Mouse (Mus musculus) left cerebral cortex, postnatal 4 days (tissue): Measurements from ENCODE around the gene Hist1h2bf. TPM values are rescaled to one million over a fixed set of nuclear protein-coding genes. Genes with fewer than 3 reads are reported as not detected.
"Not testable (repeated sequence)": the region's sequence is repeated elsewhere in the genome, so short reads cannot be mapped to it uniquely, and the experiment has no call there.

Experiments used
- DNase-seq: peaks from one replicate; pipeline ENCODE4 v3.0.0-alpha.2; 2022
- intact Hi-C: fragments of 180-260 bp; cut with DNase I; formaldehyde crosslinking; loops from one replicate; pipeline ENCODE4 v1.15.1; 2025
- total RNA-seq, 2 experiments: library from RNA; stranded (reverse); gene quantifications; 2 replicates each; pipeline ENCODE4 v1.2.3; 2021

Gene Hist1h2bf
- total RNA-seq, 2 experiments from 2014 or later, result 87.5 to 105 TPM

- intact Hi-C loops, DNase-seq: not testable (repeated sequence)
These were observed 17.9 kb upstream of the Hist1h2bf start for GRCm38 (mm10) chr13:23591886-23592285.

- intact Hi-C loops, result no loop called here
- DNase-seq, result no peak
These were observed 17.2 kb upstream of the Hist1h2bf start for GRCm38 (mm10) chr13:23591206-23591605.

- intact Hi-C loops, result no loop called here
- no peak for DNase-seq
These were observed 12.9 kb upstream of the Hist1h2bf start for GRCm38 (mm10) chr13:23586940-23587225.

- intact Hi-C loops, result no loop called here
- no peak for DNase-seq
These were observed 12.3 kb upstream of the Hist1h2bf start for GRCm38 (mm10) chr13:23586099-23586939.

- DNase-seq, result peak; percentile 62
- intact Hi-C loops, result not testable (repeated sequence)
These were observed 11.6 kb upstream of the Hist1h2bf start for GRCm38 (mm10) chr13:23585442-23586098.

DNA sequence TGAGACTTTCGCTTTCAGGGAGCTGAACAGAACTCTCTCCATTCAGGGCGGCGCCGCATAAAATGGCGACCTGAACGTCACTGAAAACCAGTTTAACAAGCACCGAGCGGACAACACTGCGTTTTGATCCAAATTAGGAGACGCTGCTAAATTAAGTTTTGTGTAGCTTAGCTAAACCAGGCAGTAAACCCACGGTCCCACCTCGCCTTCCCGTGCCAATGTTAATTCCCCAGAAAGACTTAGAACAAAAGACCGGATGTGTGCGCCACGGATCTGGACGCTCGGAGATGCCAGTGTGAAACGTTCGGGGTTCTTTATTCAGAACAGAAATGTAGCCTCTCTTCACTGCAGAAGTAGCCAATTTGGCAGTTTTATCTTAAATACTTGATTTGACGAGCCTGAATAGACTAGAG, 11.0 kb upstream of the Hist1h2bf start:
- intact Hi-C loops, result no loop called here
- DNase-seq, result peak; percentile 64

DNA sequence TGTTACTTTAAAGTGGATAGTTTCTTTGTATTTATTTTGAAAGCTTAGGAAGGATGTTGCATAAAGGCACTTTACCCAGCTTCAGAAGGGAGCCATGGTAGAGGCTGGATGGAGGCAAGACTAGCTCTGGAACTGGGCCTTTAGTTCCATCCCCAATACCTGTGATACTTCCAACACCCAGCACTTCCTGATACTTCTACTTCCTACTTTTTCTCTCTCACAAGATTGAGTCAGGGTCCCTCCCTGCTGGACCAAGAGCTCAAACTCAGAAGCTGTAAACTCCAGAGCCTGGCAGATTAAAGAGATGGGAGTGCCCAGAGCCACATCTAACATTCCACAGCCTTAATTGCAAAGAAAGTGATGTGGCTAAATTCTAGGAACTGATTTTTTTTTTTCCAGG, 10.3 kb upstream of the Hist1h2bf start:
- no peak for DNase-seq
- intact Hi-C loops, result loop anchor here (5.0 kb wide), 1 partner anchor 103 kb away; no protein-coding TSS in a partner anchor

DNA sequence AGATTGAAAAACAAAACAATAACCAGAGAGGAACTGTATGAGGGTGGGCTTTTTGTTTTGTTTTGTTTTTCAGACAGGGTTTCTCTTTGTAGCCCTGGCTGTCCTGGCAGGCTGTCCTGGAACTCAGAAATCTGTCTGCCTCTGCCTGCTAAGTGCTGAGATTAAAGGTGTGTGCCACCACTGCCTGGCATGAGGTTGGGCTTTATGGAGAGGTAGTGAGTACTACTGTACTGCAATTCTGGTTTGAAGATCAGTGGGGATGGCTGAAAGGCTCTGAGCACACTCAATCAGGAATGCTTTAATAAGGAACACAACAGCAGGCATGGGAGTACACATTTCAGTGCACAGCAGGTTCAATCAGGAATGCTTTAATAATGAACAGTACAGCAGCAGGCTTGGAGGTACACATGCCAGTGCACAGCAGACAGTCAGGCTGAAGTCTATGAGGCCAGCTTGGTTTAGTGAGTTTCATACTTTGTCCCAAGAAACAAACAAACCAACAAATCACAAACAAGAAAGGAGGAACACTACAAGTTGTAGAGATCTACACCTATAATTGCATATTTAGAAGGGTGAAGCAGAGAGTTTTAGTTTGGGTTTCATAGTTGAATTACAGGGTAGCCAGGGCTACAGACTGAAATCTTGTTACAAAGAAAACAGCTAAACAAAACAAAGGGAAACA, 9.5 kb upstream of the Hist1h2bf start:
- DNase-seq, result no peak
- intact Hi-C loops, result loop anchor here (5.0 kb wide), 1 partner anchor 104 kb away; no protein-coding TSS in a partner anchor

DNA sequence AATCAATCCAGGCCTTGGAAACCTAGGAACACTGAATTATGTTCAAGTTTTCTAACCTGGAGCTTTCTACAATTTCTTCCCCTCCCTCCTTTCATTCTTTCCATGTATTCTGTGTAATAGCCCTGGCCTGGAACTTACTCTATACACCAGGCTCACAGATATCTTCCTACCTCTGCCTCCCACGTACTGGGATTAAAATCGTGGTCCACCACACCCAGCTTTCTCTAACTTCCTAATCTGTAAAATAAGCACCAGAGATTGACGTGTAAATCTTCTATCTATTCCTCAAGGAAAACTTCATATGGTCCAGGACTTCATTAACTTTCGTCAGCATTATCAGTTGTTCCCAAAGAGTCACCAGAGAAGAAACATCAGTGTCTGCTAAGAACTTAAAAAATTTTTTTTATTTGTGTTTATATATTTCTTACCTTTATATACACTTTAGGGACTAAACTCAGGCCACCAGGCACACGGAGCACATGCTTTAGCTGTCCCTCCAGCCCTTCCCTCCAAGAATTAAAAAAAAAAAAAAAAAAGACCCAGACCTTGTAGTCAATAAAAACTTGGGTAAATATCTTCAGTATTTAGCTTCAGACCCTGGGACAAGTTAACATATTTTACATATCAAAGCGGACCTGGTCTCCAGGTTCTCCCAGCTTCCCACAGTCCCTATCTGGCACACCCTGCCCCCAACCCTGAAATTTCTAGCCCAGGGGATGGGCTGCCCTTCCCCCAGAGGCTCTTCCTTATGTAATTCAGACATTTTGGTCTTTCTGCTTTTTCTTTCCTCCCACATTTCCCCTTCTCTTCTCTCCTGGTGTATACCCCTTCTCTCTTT, 8.4 kb upstream of the Hist1h2bf start:
- DNase-seq, result no peak
- intact Hi-C loops, result loop anchor here (5.0 kb wide), 1 partner anchor 105 kb away; no protein-coding TSS in a partner anchor

DNA sequence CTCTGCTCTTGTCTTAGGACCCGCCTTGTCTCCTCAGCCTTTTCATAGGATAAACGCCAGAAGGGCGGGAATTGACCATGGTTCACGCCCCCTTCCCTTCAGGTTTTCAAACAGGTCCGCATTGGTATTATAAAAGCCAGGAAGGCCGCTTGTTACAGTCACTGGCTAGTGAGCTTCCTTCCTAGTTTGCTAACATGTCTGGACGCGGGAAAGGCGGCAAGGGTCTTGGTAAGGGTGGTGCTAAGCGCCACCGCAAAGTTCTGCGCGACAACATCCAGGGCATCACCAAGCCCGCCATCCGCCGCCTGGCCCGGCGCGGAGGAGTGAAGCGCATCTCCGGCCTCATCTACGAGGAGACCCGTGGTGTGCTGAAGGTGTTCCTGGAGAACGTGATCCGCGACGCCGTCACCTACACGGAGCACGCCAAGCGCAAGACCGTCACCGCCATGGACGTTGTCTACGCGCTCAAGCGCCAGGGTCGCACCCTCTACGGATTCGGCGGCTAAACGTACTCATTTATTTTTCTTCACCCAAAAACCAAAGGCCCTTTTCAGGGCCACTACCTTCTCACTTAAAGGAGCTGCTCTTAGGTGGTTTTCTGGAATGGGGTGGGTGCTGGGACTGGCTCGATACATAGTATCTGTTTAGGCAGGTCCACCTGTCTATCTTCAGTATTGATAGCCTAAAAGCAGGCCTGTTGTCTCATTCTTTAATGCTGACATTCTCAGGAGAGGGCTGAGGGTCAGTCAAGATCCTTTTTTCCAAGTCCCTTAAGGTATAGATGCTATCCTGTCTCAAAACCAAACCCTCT, 7.6 kb upstream of the Hist1h2bf start, which contains the start of gene Hist1h4d:
Hist1h4d (plus strand) TSS at position 191 of the 811 bp plus-strand sequence.
- intact Hi-C loops, result loop anchor here (5.0 kb wide), 1 partner anchor 106 kb away; no protein-coding TSS in a partner anchor
- DNase-seq, result peak; percentile 93

DNA sequence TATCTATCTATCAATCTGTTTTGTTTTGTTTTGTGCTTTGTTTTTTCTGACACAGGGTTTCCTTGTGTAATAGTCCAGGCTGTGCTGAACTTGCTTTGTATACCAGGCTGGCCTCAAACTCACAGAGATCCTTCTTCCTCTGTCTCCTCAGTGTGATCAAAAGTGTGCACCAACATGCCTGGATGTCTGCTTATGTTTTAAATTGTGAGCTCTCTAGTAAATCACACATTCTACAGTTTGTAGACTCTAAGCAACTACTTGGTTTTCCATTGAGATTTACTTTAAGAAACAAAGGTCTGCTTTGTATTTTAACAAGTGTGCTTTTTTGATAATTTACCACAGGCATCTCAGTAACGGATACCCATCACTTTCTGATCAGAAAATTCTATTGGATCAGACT, 3.8 kb upstream of the Hist1h2bf start:
- intact Hi-C loops, result no loop called here
- no peak for DNase-seq

GRCm38 (mm10) chr13:23576906-23577639, 3.1 kb upstream of the Hist1h2bf start:
- no peak for DNase-seq
- intact Hi-C loops, result no loop called here

DNA sequence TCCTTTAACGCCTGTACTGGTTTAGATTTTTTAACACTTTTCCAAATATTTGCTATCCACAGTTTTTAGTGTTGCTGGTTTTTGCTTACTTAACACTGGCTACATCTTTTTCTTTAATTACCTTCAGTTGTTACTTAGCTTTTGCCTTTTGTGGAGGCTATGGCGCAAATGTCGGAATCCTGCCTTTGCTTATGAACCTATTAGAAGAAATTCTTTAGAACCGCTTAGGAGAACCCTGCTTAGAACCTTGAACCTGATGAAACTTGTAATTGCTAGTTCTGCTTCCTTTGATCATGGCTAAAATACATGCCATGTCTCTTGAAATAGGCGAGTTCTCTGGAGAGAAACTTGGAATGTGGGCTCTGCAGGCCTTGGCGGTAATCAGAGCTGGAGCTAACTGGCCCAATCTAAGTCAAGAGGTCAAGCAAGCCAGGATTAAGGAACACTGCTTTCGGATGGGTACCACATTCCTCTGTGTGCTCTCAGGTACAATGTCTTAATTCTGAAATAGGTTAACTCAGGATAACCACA, 2.4 kb upstream of the Hist1h2bf start:
- DNase-seq, result no peak
- intact Hi-C loops, result no loop called here

GRCm38 (mm10) chr13:23575864-23576313, 1.9 kb upstream of the Hist1h2bf start:
- DNase-seq, intact Hi-C loops: not testable (repeated sequence)

- intact Hi-C loops, result no loop called here
- no peak for DNase-seq
These were observed 1.4 kb upstream of the Hist1h2bf start, which contains the start of gene Hist1h3d for GRCm38 (mm10) chr13:23575271-23575851. Hist1h3d (plus strand) TSS chr13:23575763.

DNA sequence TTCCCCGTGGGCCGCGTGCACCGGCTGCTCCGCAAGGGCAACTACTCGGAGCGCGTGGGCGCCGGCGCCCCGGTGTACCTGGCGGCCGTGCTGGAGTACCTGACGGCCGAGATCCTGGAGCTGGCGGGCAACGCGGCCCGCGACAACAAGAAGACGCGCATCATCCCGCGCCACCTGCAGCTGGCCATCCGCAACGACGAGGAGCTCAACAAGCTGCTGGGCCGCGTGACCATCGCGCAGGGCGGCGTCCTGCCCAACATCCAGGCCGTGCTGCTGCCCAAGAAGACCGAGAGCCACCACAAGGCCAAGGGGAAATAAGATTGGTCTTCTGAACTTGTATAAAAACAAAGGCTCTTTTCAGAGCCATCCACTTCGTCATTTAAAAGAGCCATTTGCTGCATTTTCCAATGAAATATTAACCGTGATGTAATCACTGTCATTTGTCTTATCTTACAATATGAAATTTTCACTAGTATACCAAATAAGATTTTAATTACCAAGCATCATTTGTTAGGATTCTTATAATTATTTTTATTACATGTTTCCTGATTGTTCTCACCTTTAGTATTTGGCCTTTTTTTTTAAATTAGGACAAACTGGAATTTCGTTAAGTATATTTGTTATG, 662 bp upstream of the Hist1h2bf start:
- DNase-seq, intact Hi-C loops: not testable (repeated sequence)

DNA sequence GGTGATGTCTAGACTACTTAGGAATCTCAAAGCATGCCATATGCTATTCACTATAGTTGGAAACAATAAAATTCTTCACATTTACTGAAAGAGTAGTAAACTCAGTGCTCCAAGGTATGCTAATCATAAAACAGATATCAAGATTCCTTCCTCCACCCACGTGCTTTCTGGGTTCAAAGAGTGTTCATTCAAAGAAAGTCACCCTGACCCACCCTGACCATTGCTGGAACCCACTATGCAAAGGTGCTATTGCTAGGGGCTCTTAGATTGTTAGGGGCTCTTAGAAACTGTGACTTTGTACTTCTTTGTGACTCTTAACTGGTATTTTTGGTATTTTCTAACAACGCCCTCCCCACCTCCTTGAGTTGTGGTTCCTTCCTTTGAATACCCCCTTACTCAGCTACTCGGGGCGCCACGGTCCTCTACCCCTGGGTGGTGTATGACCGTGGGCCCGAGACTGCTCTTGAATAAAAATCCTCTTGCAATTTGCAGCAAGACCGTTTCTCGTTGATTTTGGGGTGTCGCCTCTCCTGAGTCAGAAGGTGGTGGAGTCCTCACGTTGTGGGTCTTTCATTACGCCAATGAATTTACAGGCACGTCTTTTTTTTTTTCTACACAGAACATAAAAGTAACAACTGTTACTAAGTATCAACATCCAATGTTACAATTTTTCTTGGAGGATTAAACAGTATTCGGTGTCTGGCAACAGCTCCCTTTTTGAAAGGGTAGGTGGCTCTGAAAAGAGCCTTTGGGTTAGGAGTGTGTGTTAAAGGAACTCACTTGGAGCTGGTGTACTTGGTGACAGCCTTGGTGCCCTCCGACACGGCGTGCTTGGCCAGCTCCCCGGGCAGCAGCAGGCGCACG, 730 bp downstream of the Hist1h2bf start:
- intact Hi-C loops, DNase-seq: not testable (repeated sequence)
